Mouse (Mus musculus): ENCODE results near the gene Lgr4. TPM values are rescaled to one million over a fixed set of nuclear protein-coding genes. Genes with fewer than 3 reads are reported as not detected.

Lgr4 gene
- polyA plus RNA-seq, 1 experiment from 2014 or later: 11.6 TPM

GRCm38 (mm10) chr2:109891031-109891430 is 26.4 kb upstream of the Lgr4 start:
- Histone ChIP-seq H3K27me3 (ENCODE audit: control insufficient read depth, insufficient read depth, low read length) (no peaks in the 10 kb centered on the region), H3K9me3 (ENCODE audit: control insufficient read depth, low read length) (no peaks in the 10 kb centered on the region; the same call in 1 of the 2 replicates), H3K9ac (replicated peaks; ENCODE audit: low read length) (peak overlapping the region; percentile 95), H3K4me1 (ENCODE audit: control insufficient read depth, insufficient read depth, low read length) (peaks cover 14% of the 10 kb centered on the region), H3K27ac (replicated peaks; ENCODE audit: low read depth, low read length) (peak overlapping the region; percentile 91), H3K4me2 (ENCODE audit: low read length) (peak overlapping the region; percentile 81), H3K4me3 (replicated peaks; ENCODE audit: low read depth, low read length) (peak overlapping the region; percentile 90), H3K36me3 (ENCODE audit: control insufficient read depth, insufficient read depth, low read length) (peaks cover 17% of the 10 kb centered on the region)
- under 1% methylated on average over 32 of the region's 34 CpGs for WGBS
- peak; percentile 83 for ATAC-seq (ENCODE audit: low FRiP score, low TSS enrichment)
- DNase-seq: no peak

- peak; percentile 41 for DNase-seq
Measured at GRCm38 (mm10) chr2:109891471-109891870, 26.0 kb upstream of the Lgr4 start.

GRCm38 (mm10) chr2:109896311-109896710 is 21.1 kb upstream of the Lgr4 start:
- no peaks in the 10 kb centered on the region for H3K27me3 ChIP-seq (ENCODE audit: control insufficient read depth, insufficient read depth, low read length)
- no peak overlapping the region for H3K4me2 ChIP-seq (ENCODE audit: low read length)
- no peak for ATAC-seq (ENCODE audit: low FRiP score, low TSS enrichment)
- peaks cover 63% of the 10 kb centered on the region for H3K36me3 ChIP-seq (ENCODE audit: control insufficient read depth, insufficient read depth, low read length)
- no peak overlapping the region for H3K9ac ChIP-seq (replicated peaks; ENCODE audit: low read length)
- H3K4me1 ChIP-seq (ENCODE audit: control insufficient read depth, insufficient read depth, low read length): peaks cover 14% of the 10 kb centered on the region
- peak; percentile 20 for DNase-seq
- WGBS: 85% methylated on average over 7 of the region's 7 CpGs
- no peak overlapping the region for H3K27ac ChIP-seq (replicated peaks; ENCODE audit: low read depth, low read length)
- no peak overlapping the region for H3K4me3 ChIP-seq (replicated peaks; ENCODE audit: low read depth, low read length)
- no peaks in the 10 kb centered on the region for H3K9me3 ChIP-seq (ENCODE audit: control insufficient read depth, low read length)

More at GRCm38 (mm10) chr2:109891471-109891870, 26.0 kb upstream of the Lgr4 start:
- 12% methylated on average over 4 of the region's 4 CpGs for WGBS
- peaks cover 14% of the 10 kb centered on the region for H3K4me1 ChIP-seq (ENCODE audit: control insufficient read depth, insufficient read depth, low read length)
- no peak for ATAC-seq (ENCODE audit: low FRiP score, low TSS enrichment)
- H3K9ac ChIP-seq (replicated peaks; ENCODE audit: low read length): peak overlapping the region; percentile 95
- peak overlapping the region; percentile 81 for H3K4me2 ChIP-seq (ENCODE audit: low read length)
- H3K4me3 ChIP-seq (replicated peaks; ENCODE audit: low read depth, low read length): peak overlapping the region; percentile 90
- H3K36me3 ChIP-seq (ENCODE audit: control insufficient read depth, insufficient read depth, low read length): peaks cover 21% of the 10 kb centered on the region
- H3K27ac ChIP-seq (replicated peaks; ENCODE audit: low read depth, low read length): peak overlapping the region; percentile 91
- no peaks in the 10 kb centered on the region; the same call in 1 of the 2 replicates for H3K9me3 ChIP-seq (ENCODE audit: control insufficient read depth, low read length)
- H3K27me3 ChIP-seq (ENCODE audit: control insufficient read depth, insufficient read depth, low read length): no peaks in the 10 kb centered on the region

GRCm38 (mm10) chr2:109902869-109903268 is 14.6 kb upstream of the Lgr4 start:
- H3K4me1 ChIP-seq (ENCODE audit: control insufficient read depth, insufficient read depth, low read length): no peaks in the 10 kb centered on the region
- H3K4me2 ChIP-seq (ENCODE audit: low read length): no peak overlapping the region
- no peaks in the 10 kb centered on the region for H3K27me3 ChIP-seq (ENCODE audit: control insufficient read depth, insufficient read depth, low read length)
- DNase-seq: no peak
- WGBS: 79% methylated on average over 7 of the region's 7 CpGs
- ATAC-seq (ENCODE audit: low FRiP score, low TSS enrichment): no peak
- H3K27ac ChIP-seq (replicated peaks; ENCODE audit: low read depth, low read length): no peak overlapping the region
- H3K9me3 ChIP-seq (ENCODE audit: control insufficient read depth, low read length): no peaks in the 10 kb centered on the region
- peaks cover 31% of the 10 kb centered on the region for H3K36me3 ChIP-seq (ENCODE audit: control insufficient read depth, insufficient read depth, low read length)
- no peak overlapping the region for H3K4me3 ChIP-seq (replicated peaks; ENCODE audit: low read depth, low read length)
- no peak overlapping the region for H3K9ac ChIP-seq (replicated peaks; ENCODE audit: low read length)

- Histone ChIP-seq H3K9me3 (ENCODE audit: control insufficient read depth, low read length) (no peaks in the 10 kb centered on the region), H3K4me1 (ENCODE audit: control insufficient read depth, insufficient read depth, low read length) (no peaks in the 10 kb centered on the region), H3K9ac (replicated peaks; ENCODE audit: low read length) (no peak overlapping the region), H3K27ac (replicated peaks; ENCODE audit: low read depth, low read length) (no peak overlapping the region), H3K27me3 (ENCODE audit: control insufficient read depth, insufficient read depth, low read length) (no peaks in the 10 kb centered on the region), H3K4me2 (ENCODE audit: low read length) (no peak overlapping the region), H3K36me3 (ENCODE audit: control insufficient read depth, insufficient read depth, low read length) (peaks cover 17% of the 10 kb centered on the region), H3K4me3 (replicated peaks; ENCODE audit: low read depth, low read length) (no peak overlapping the region)
- 1% methylated on average over 7 of the region's 7 CpGs for WGBS
- ATAC-seq (ENCODE audit: low FRiP score, low TSS enrichment) (peak; percentile 82; the same call in 1 of the 2 replicates), DNase-seq (peak; percentile 97)
Measured at GRCm38 (mm10) chr2:109904171-109904821, 13.2 kb upstream of the Lgr4 start.

GRCm38 (mm10) chr2:109909122-109909521 is 8.3 kb upstream of the Lgr4 start:
- H3K36me3 ChIP-seq (ENCODE audit: control insufficient read depth, insufficient read depth, low read length): no peaks in the 10 kb centered on the region
- H3K9me3 ChIP-seq (ENCODE audit: control insufficient read depth, low read length): peaks cover 5% of the 10 kb centered on the region; the same call in 1 of the 2 replicates
- no peak overlapping the region for H3K4me2 ChIP-seq (ENCODE audit: low read length)
- ATAC-seq (ENCODE audit: low FRiP score, low TSS enrichment) (no peak), DNase-seq (no peak)
- H3K27ac ChIP-seq (replicated peaks; ENCODE audit: low read depth, low read length): no peak overlapping the region
- 76% methylated on average over 2 of the region's 2 CpGs for WGBS
- H3K4me1 ChIP-seq (ENCODE audit: control insufficient read depth, insufficient read depth, low read length): no peaks in the 10 kb centered on the region
- H3K9ac ChIP-seq (replicated peaks; ENCODE audit: low read length): no peak overlapping the region
- no peaks in the 10 kb centered on the region for H3K27me3 ChIP-seq (ENCODE audit: control insufficient read depth, insufficient read depth, low read length)
- H3K4me3 ChIP-seq (replicated peaks; ENCODE audit: low read depth, low read length): no peak overlapping the region

- no peak overlapping the region for H3K4me2 ChIP-seq (ENCODE audit: low read length)
- no peaks in the 10 kb centered on the region for H3K4me1 ChIP-seq (ENCODE audit: control insufficient read depth, insufficient read depth, low read length)
- DNase-seq: no peak
- no peak overlapping the region for H3K27ac ChIP-seq (replicated peaks; ENCODE audit: low read depth, low read length)
- no peak overlapping the region for H3K4me3 ChIP-seq (replicated peaks; ENCODE audit: low read depth, low read length)
- no peak overlapping the region for H3K9ac ChIP-seq (replicated peaks; ENCODE audit: low read length)
- H3K36me3 ChIP-seq (ENCODE audit: control insufficient read depth, insufficient read depth, low read length): no peaks in the 10 kb centered on the region
- no peak for ATAC-seq (ENCODE audit: low FRiP score, low TSS enrichment)
- no peaks in the 10 kb centered on the region for H3K27me3 ChIP-seq (ENCODE audit: control insufficient read depth, insufficient read depth, low read length)
- WGBS: 95% methylated on average over 8 of the region's 8 CpGs
- H3K9me3 ChIP-seq (ENCODE audit: control insufficient read depth, low read length): peaks cover 5% of the 10 kb centered on the region; the same call in 1 of the 2 replicates
Measured at GRCm38 (mm10) chr2:109912216-109912615, 5.2 kb upstream of the Lgr4 start.

- H3K27ac ChIP-seq (replicated peaks; ENCODE audit: low read depth, low read length): no peak overlapping the region
- H3K36me3 ChIP-seq (ENCODE audit: control insufficient read depth, insufficient read depth, low read length): no peaks in the 10 kb centered on the region
- no peaks in the 10 kb centered on the region for H3K27me3 ChIP-seq (ENCODE audit: control insufficient read depth, insufficient read depth, low read length)
- no peak overlapping the region for H3K4me3 ChIP-seq (replicated peaks; ENCODE audit: low read depth, low read length)
- ATAC-seq (ENCODE audit: low FRiP score, low TSS enrichment) (no peak), DNase-seq (no peak)
- WGBS: 87% methylated on average over 12 of the region's 12 CpGs
- H3K9ac ChIP-seq (replicated peaks; ENCODE audit: low read length): no peak overlapping the region
- H3K4me2 ChIP-seq (ENCODE audit: low read length): no peak overlapping the region
- peaks cover 5% of the 10 kb centered on the region; the same call in 1 of the 2 replicates for H3K9me3 ChIP-seq (ENCODE audit: control insufficient read depth, low read length)
- H3K4me1 ChIP-seq (ENCODE audit: control insufficient read depth, insufficient read depth, low read length): no peaks in the 10 kb centered on the region
Measured at GRCm38 (mm10) chr2:109912766-109913165, 4.7 kb upstream of the Lgr4 start.

- DNase-seq: no peak
Measured at GRCm38 (mm10) chr2:109913241-109913640, 4.2 kb upstream of the Lgr4 start.

More at GRCm38 (mm10) chr2:109913241-109913640, 4.2 kb upstream of the Lgr4 start:
- no peak overlapping the region for H3K4me2 ChIP-seq (ENCODE audit: low read length)
- H3K9me3 ChIP-seq (ENCODE audit: control insufficient read depth, low read length): peaks cover 5% of the 10 kb centered on the region; the same call in 1 of the 2 replicates
- H3K27ac ChIP-seq (replicated peaks; ENCODE audit: low read depth, low read length): no peak overlapping the region
- no peaks in the 10 kb centered on the region for H3K36me3 ChIP-seq (ENCODE audit: control insufficient read depth, insufficient read depth, low read length)
- no peaks in the 10 kb centered on the region for H3K27me3 ChIP-seq (ENCODE audit: control insufficient read depth, insufficient read depth, low read length)
- WGBS: 76% methylated on average over 8 of the region's 8 CpGs
- H3K4me1 ChIP-seq (ENCODE audit: control insufficient read depth, insufficient read depth, low read length): no peaks in the 10 kb centered on the region
- no peak overlapping the region for H3K9ac ChIP-seq (replicated peaks; ENCODE audit: low read length)
- no peak overlapping the region for H3K4me3 ChIP-seq (replicated peaks; ENCODE audit: low read depth, low read length)
- no peak for ATAC-seq (ENCODE audit: low FRiP score, low TSS enrichment)
